Mouse (Mus musculus) small intestine, adult 2 months (tissue): ENCODE data around the gene Rgs18. TPM values are rescaled to one million over a fixed set of nuclear protein-coding genes. Genes with fewer than 3 reads are reported as not detected.

Experiments used
- H3K27ac ChIP-seq: fragments of 200-500 bp; 2 replicates; pipeline ENCODE4 v1.5.1; 2012; ENCODE audit warnings: low read depth, low read length, control low read depth, inconsistent platforms; ENCODE audit not compliant: insufficient read depth
- H3K27me3 ChIP-seq: fragments of 200-500 bp; 2 replicates; pipeline ENCODE4 v1.6.1; 2012; ENCODE audit warnings: mild to moderate bottlenecking, moderate library complexity, low read length, inconsistent platforms; ENCODE audit not compliant: control insufficient read depth, insufficient read depth
- H3K36me3 ChIP-seq: fragments of 200-500 bp; 2 replicates; pipeline ENCODE4 v1.6.1; 2012; ENCODE audit warnings: mild to moderate bottlenecking, low read length, control low read depth, inconsistent platforms; ENCODE audit not compliant: control insufficient read depth, insufficient read depth
- H3K4me1 ChIP-seq: fragments of 200-500 bp; 2 replicates; pipeline ENCODE4 v1.6.1; 2012; ENCODE audit warnings: low read length, inconsistent platforms, mixed read lengths; ENCODE audit not compliant: control insufficient read depth, insufficient read depth, insufficient read length
- H3K4me3 ChIP-seq: fragments of 200-500 bp; 2 replicates; pipeline ENCODE4 v1.5.1; 2012; ENCODE audit warnings: low read depth, mild to moderate bottlenecking, control low read depth, inconsistent platforms, low read length, moderate library complexity
- CTCF ChIP-seq: fragments of 200-500 bp; IDR thresholded peaks from 2 replicates; pipeline ENCODE4 v1.5.1; 2012; ENCODE audit warnings: low read depth, mild to moderate bottlenecking, control low read depth, inconsistent platforms, low read length, moderate library complexity, mixed read lengths; ENCODE audit not compliant: insufficient replicate concordance, insufficient read length; ENCODE audit errors: extremely low read depth
- POLR2A ChIP-seq: fragments of 200-500 bp; IDR thresholded peaks from 2 replicates; pipeline ENCODE4 v1.6.1; 2012; ENCODE audit warnings: low read depth, mild to moderate bottlenecking, control low read depth, inconsistent platforms, low read length, moderate library complexity
- WGBS: fragments of 180-500 bp; shearing (Covaris S2); methylation state at CpG from one replicate; pipeline ENCODE4 v1.1.7; 2018; 5-methylcytosine and 5-hydroxymethylcytosine counted together
- polyA plus RNA-seq: library from polyadenylated mRNA; depleted of rRNA; stranded (reverse); fragments of >200 nt; gene quantifications from 2 replicates; pipeline ENCODE4 v1.2.3, GENCODE M21; 2012; rRNA removed

The Rgs18 gene
- polyA plus RNA-seq = not detected in 2 replicates

GRCm38 (mm10) chr1:144775331-144775730 lies at the start of gene Rgs18:
TSS of gene Rgs18 (minus strand) at chr1:144775435.
- TF ChIP-seq POLR2A (no peak), CTCF (no peak)
- Histone ChIP-seq H3K27ac (no peak within 1 kb of the TSS), H3K36me3 (no peaks in the 10 kb centered on the region), H3K27me3 (no peaks in the 10 kb centered on the region), H3K4me3 (no peak within 1 kb of the TSS), H3K4me1 (no peaks in the 10 kb centered on the region)
- WGBS = 76% methylated on average over 5 of the region's 5 CpGs

GRCm38 (mm10) chr1:144774394-144774793 lies 841 bp downstream of the Rgs18 start:
- 39% methylated on average over 1 of the region's 1 CpGs for WGBS
- Histone ChIP-seq H3K27me3 (no peaks in the 10 kb centered on the region), H3K4me1 (no peaks in the 10 kb centered on the region), H3K36me3 (no peaks in the 10 kb centered on the region), H3K27ac (no peak overlapping the region), H3K4me3 (no peak overlapping the region)
- TF ChIP-seq POLR2A (no peak), CTCF (no peak)

- 35% methylated on average over 2 of the region's 2 CpGs for WGBS
- TF ChIP-seq CTCF (no peak), POLR2A (no peak)
- H3K4me1 ChIP-seq = no peaks in the 10 kb centered on the region
- H3K27ac ChIP-seq = no peak overlapping the region
- H3K4me3 ChIP-seq = no peak overlapping the region
- H3K27me3 ChIP-seq = no peaks in the 10 kb centered on the region
- no peaks in the 10 kb centered on the region for H3K36me3 ChIP-seq
These were observed 9.0 kb downstream of the Rgs18 start for GRCm38 (mm10) chr1:144766218-144766617.

GRCm38 (mm10) chr1:144760792-144761191 lies 14.4 kb downstream of the Rgs18 start:
- no peaks in the 10 kb centered on the region for H3K4me1 ChIP-seq
- TF ChIP-seq CTCF = no peak
- no peak for TF ChIP-seq POLR2A
- WGBS = 85% methylated on average over 3 of the region's 3 CpGs
- H3K27me3 ChIP-seq = no peaks in the 10 kb centered on the region
- H3K4me3 ChIP-seq = no peak overlapping the region
- H3K36me3 ChIP-seq = no peaks in the 10 kb centered on the region
- no peak overlapping the region for H3K27ac ChIP-seq

- no peak overlapping the region for H3K4me3 ChIP-seq
These were observed 24.5 kb downstream of the Rgs18 start for GRCm38 (mm10) chr1:144750763-144751162.

GRCm38 (mm10) chr1:144746182-144746581 lies 29.1 kb downstream of the Rgs18 start:
- 90% methylated on average over 1 of the region's 1 CpGs for WGBS
- Histone ChIP-seq H3K4me1 (no peaks in the 10 kb centered on the region), H3K36me3 (no peaks in the 10 kb centered on the region), H3K27ac (no peak overlapping the region), H3K4me3 (no peak overlapping the region), H3K27me3 (no peaks in the 10 kb centered on the region)
- TF ChIP-seq CTCF (no peak), POLR2A (no peak)

More at GRCm38 (mm10) chr1:144750763-144751162, 24.5 kb downstream of the Rgs18 start:
- WGBS = 65% methylated on average over 3 of the region's 3 CpGs
- no peaks in the 10 kb centered on the region for H3K27me3 ChIP-seq
- H3K36me3 ChIP-seq = no peaks in the 10 kb centered on the region
- no peaks in the 10 kb centered on the region for H3K4me1 ChIP-seq
- TF ChIP-seq CTCF (no peak), POLR2A (no peak)
- no peak overlapping the region for H3K27ac ChIP-seq

- no peak overlapping the region for H3K27ac ChIP-seq
- H3K4me1 ChIP-seq = no peaks in the 10 kb centered on the region
- H3K4me3 ChIP-seq = no peak overlapping the region
- no peaks in the 10 kb centered on the region for H3K36me3 ChIP-seq
- 82% methylated on average over 6 of the region's 6 CpGs for WGBS
- TF ChIP-seq POLR2A (no peak), CTCF (no peak)
- H3K27me3 ChIP-seq = no peaks in the 10 kb centered on the region
These were observed 37.5 kb downstream of the Rgs18 start for GRCm38 (mm10) chr1:144737739-144738138.
